Mouse (Mus musculus): ENCODE data around the gene Cdkn2d.
"Not testable (repeated sequence)": the region's sequence is repeated elsewhere in the genome, so short reads cannot be mapped to it uniquely, and the experiment has no call there.

Gene Cdkn2d

GRCm38 (mm10) chr9:21318792-21319191, 27.6 kb upstream of the Cdkn2d start:
- DNase-seq (ENCODE audit: low read depth, low spot score) = no peak

- DNase-seq (ENCODE audit: low read depth, low spot score) = no peak
Observed at GRCm38 (mm10) chr9:21316696-21317095, 25.5 kb upstream of the Cdkn2d start.

GRCm38 (mm10) chr9:21315421-21315820, 24.2 kb upstream of the Cdkn2d start:
- peak; percentile 74 for DNase-seq (ENCODE audit: low read depth, low spot score)

DNA sequence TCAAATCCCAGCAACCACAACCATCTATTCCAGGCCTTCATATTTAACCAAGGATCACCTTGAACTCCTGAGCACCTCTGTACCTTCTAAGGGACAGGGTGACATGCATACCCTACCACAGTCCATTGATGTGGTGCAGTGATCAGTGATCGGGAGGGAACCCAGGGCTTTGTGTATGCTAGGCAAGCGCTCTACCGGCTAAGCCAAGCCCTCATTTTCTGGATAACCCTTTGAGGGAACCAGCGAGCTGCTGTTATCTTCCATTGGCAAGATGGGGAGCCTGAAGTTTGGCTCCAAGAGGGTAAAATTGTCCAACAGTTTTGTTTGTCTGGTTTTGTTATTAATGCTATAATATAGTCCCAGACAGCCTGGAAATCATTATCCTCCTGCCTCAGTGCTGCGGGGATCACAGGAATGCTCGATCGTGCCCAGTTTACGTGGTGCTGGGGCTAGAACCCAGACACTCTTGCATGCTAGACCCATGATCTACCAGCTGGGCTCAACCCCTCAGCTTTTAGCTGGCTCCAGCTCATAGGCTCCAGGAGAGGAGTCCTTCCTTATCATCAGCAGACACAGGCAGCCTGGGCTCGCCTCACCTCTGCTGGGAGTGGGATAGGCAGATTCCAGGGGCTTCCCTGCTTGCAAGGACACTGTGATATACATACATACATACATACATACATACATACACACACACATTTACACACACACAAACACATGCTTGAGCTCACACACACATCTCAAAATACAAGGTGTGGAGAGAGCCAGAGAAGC, 23.3 kb upstream of the Cdkn2d start:
- no peak for DNase-seq (ENCODE audit: low read depth, low spot score)

- peak; percentile 91 for DNase-seq (ENCODE audit: low read depth, low spot score)
Observed at GRCm38 (mm10) chr9:21313394-21313793, 22.2 kb upstream of the Cdkn2d start.

GRCm38 (mm10) chr9:21312134-21312533, 20.9 kb upstream of the Cdkn2d start, which contains the start of gene Ap1m2:
Gene Ap1m2, minus strand, starts transcription at chr9:21312337.
- no peak for DNase-seq (ENCODE audit: low read depth, low spot score)

GRCm38 (mm10) chr9:21311695-21312094, 20.5 kb upstream of the Cdkn2d start:
- no peak for DNase-seq (ENCODE audit: low read depth, low spot score)

DNA sequence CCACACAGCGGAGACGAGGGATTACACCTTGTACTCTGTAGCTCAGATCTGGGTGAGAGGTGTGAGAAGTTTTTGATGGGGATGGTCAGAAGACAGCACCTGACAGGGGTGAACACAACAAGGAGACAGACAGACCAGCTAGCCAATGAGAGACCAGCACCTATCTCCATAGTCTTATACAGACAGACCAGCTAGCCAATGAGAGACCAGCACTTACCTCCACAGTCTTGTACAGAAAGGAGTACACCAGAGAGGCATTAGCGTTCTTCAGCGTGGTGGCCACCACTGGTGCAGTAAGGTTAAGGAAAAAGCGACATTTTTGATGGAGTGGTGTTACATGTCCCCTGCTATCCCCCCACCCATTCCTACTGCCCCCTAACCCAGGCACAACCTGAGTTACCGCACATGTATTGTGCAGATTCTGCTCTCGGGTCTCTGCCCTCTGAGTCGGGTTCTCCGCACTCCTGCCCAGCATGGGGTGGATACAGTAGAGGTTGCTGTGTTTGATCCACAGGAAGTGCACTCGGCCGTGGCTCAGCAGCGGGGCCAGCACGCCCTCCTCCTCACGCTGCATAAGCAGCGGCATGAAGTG, 18.0 kb upstream of the Cdkn2d start:
- DNase-seq (ENCODE audit: low read depth, low spot score) = peak; percentile 99

DNA sequence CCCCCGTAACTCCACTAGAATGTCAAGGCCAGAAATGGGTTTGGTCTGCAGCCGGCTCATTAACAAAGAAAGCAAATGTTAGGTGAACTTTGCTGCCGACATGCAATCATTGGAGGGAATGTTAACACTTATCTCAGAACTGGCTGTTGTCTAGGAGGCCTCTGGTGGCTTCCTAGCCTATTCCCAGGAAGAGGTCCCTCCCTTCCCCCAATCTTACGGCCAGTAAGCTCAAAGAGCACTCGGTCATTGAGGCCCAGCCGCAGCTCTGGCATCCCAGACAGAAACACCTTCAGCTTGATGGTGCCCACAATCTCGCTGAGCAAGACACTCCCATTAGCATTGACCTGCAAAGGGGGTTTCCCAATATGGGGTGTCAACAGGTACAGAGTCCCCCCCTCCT, 13.9 kb upstream of the Cdkn2d start:
- no peak for DNase-seq (ENCODE audit: low read depth, low spot score)

DNA sequence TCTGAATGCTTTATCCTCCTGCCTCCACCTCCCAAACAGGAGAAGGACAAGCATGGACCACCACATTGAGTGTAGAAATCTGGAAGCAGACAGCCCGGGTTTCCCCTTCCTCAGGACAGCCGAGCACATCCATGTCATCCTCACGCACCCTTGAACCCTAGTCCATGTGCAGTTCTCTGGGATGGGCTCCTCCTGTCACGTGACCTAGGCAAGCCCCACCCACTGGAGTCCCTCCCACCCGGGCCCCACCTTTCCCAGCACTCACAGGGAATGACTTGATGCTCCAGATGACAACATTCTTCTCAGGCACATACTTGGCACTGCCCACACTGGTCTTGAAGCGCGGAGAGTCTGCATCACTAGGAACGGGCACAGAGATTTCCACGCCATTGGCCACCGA, 7.8 kb upstream of the Cdkn2d start:
- DNase-seq (ENCODE audit: low read depth, low spot score) = peak; percentile 70

DNA sequence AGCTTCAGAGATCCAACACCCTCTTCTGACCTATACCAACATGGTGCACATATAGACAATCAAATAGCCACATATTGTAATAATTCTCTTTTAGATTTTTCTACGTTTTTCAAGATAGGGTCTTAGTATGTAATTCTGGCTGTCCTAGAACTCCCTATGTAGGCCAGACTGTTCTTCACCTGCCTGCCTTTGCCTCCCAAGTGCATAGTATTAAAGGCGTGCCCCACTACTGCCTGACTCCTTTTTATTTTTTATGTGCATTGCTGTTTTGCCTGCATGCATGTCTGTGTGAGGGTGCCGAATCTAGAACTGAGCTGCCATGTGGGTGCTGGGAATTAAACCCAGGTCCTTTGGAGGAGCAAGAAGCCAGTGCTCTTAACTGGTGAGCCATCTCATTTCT, 1.1 kb upstream of the Cdkn2d start:
- DNase-seq (ENCODE audit: low read depth, low spot score) = no peak

- DNase-seq (ENCODE audit: low read depth, low spot score) = not testable (repeated sequence)
Observed at GRCm38 (mm10) chr9:21291868-21292267, 661 bp upstream of the Cdkn2d start.

DNA sequence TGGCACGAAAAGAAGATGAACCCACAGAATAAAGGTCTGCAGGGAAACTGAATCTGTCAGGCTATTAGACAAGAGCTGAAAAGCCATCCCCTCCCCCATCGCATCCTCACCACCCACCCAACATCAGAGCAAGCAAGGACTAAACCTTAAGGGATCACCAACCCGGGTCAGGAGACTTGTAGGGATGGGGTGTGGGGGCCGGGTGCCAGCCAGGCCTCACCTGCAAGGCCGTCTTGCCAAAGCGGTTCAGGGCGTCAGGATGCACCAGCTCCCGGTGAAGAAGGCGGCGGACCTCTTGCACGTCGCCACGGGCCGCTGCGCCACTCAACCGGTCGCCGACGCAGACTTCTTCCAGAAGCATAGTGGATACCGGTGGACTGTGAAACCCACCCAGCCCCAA, 618 bp downstream of the Cdkn2d start:
- peak; percentile 65 for DNase-seq (ENCODE audit: low read depth, low spot score)

GRCm38 (mm10) chr9:21289337-21289671, 1.9 kb downstream of the Cdkn2d start:
- no peak for DNase-seq (ENCODE audit: low read depth, low spot score)

DNA sequence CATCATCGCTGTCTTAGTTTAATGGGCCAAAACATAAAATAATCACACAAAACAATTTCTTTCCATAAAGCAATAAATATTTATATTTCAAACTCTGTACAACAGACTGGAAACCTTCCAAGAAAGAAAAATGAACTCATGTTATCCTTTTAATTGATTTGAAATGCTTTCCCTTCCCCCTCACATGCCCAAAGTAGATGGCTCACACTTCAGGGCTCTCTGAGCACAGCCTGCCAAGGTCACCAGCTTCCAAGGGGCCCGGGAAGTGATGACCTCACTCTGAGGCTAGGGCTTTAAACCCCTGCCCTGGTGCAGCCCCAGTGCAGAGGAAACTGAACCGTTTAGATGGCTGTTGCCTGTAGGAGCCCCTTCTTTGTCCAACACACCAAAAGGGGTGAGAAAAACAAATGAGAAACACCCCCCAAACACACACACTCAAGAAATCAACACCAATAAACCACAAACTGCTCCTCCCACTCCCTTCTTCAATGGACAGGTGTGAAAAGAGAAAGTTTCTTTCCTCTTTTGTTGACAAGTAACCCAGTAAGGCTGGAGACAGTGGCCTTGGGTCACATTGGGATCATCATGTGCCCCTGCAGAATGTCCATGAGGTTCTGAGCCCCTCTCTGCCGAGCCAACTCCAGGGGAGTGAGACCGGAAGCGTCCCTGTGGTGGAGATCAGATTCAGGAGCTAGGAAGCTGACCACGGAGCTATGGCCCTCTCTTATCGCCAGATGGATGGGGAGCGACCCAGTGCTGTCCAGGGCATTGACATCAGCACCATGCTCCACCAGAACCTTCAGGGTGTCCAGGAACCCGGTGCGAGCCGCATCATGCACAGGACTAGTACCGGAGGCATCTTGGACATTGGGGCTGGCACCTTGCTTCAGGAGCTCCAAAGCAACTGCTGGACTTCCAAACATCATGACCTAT, 2.5 kb downstream of the Cdkn2d start:
- DNase-seq (ENCODE audit: low read depth, low spot score) = no peak

DNA sequence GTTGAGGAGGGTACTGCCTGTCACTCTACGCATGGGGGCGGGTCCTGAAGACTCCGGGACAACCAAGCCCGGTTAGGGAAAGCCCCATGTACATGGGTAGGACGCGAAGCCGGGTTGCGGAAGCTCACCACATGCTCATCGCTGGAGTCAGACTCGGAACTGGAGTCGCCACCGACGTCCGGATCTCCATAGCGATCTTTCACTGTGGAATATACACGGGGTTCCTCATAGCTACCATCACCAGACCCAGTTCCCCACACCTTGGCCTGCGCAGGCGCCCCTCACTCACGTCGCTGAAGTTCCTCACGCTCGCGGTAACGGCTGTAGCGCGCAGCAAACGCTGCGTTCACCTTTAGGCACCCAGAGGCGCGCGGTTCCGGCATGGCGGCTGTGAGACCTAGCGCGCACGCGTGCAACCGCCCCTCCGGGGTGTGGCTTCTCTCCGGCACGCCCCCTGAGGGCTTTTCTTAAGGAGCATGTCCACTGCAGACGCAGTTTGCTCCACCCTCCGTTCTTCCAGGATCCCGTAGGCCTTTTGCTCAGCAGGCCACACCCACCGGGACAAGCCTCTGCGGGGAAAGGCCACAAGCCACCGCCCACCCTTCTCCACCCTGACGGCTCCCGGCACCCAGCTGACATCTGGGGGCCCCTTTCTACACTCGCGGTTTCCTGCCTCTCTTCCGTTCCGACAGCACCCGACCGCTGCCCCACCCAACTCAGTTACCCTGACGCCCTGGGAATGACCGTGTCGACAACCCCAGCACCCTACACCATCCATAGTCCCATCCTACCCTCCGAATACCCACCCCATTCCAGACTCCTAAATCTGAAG, 3.4 kb downstream of the Cdkn2d start, which contains the start of gene Kri1:
TSS of gene Kri1 (minus strand) at position 399 of the 832 bp plus-strand sequence.
- DNase-seq (ENCODE audit: low read depth, low spot score) = peak; percentile 99

DNA sequence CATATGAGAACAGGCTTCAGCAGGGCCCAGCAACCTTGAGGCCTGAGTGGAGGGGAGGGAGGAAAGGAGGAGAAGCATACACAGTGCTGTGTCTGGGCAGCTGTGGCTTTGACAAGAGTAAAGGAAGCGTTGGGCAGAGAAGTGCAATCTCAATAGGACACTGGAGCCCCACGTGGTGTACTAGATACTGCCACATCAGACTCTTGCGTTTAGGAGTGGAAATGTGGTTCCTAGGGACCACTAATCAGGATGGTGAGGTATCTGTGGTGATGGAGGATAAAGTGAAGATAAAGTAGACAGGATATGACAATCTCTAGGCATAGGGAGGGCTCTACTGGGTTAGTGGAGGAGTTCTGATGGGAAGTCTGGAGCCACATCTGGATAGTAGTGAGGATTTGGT, 4.5 kb downstream of the Cdkn2d start:
- DNase-seq (ENCODE audit: low read depth, low spot score) = no peak

- DNase-seq (ENCODE audit: low read depth, low spot score) = no peak
Observed at GRCm38 (mm10) chr9:21283994-21284393, 7.2 kb downstream of the Cdkn2d start.

DNA sequence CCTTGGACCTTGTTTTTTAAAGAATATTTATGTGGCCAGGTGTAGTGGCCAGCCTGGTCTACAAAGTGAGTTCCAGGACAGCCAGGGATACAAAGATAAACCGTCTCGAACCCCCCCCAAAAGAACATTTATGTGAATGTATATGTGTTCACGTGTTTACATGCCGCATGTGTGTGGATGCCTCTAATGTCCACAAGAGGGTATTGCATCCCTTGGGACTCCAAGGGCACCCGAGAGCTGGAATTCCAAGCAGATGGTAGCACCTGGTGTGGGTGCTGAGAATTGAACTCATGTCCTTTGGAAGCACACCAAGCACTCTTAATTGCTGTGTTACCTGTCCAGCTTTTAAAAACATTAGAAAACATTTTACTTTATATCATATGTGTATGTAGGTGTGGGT, 7.6 kb downstream of the Cdkn2d start:
- DNase-seq (ENCODE audit: low read depth, low spot score) = peak; percentile 74

GRCm38 (mm10) chr9:21277776-21278175, 13.4 kb downstream of the Cdkn2d start:
- DNase-seq (ENCODE audit: low read depth, low spot score) = no peak

DNA sequence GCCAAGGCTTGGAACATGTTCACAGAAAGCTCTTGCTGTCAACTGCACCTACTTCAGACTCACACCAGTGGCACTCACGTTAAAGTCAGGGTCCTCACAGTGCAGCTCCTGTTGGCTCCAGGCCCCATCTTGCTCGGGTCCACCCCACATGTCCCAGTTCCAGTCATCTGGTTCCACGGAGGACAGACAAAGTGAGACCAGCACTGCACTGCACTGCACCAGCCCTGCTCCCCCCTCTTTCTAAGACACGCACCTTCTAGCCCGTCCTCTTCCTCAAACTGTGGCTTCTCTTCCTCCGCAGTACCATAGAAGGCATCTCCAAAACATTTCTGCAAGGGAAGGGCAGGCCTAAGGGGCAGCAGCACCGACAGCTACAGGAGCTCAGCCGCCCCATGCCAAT, 14.9 kb downstream of the Cdkn2d start:
- DNase-seq (ENCODE audit: low read depth, low spot score) = no peak
